Mouse (Mus musculus): ENCODE measurements at regions not wholly inside any gene's neighbourhood (a gene's known extent, or its start where the extent isn't known, plus 50 kb on each side); places are given as distances from the start of the nearest gene placed in this dataset.

GRCm38 (mm10) chr9:31645114-31645513 is 180.9 kb upstream of the Tmem45b start:
- no peak for TF ChIP-seq POLR2A (IDR thresholded peaks at IDR 0.05; ENCODE audit: low read depth, low read length)
- TF ChIP-seq CTCF (conservative IDR thresholded peaks at IDR 0.05; ENCODE audit: insufficient read depth, insufficient read length, low read depth, low read length) = no peak
